14 mouse cellular contexts compared by ENCODE assay signal in the genomic region with DNA sequence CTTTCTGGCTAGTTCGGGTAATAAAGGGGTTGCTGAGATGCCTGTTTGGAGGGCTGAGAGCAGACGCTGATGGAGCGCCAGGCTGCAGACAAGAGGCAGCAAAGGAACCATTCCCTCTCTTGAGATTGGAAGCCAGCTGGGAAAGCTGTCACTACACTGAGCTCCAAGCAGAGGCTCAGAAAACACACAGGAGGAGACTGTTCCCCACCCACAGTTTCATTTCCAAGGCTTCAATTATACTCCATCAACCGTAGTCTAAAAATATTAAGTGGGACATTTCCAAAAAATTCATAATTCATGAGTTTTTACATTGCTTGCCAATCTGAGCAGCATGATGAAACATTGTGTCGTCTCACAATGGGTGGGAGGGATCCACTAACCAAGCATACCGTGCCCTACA. TPM values are rescaled to one million over a fixed set of nuclear protein-coding genes. Genes with fewer than 3 reads are reported as not detected.
A peak's percentile ranks its signal among the peaks of the same experiment; 100 is the strongest.
DNase-seq lines count a peak whose midpoint lies in the region; ATAC-seq and TF ChIP-seq lines count a peak whose summit lies in the region.
"Had no signal": no experiment of that assay in that cellular context is flagged by ENCODE, and none has a peak within 500 bp of the region (broad histone marks: within the 10 kb centered on the region; RNA-seq: fewer than 3 reads in every experiment).

No protein-coding gene starts in this region.

- H3K9ac ChIP-seq in hindbrain, postnatal 0 days (replicated peaks; ENCODE audit: low read length), result no peak overlapping the region
- H3K9ac ChIP-seq in hindbrain, embryonic 14.5 days, result no peak overlapping the region
- no peak overlapping the region for H3K9ac ChIP-seq in forebrain, postnatal 0 days
- H3K9ac ChIP-seq: intestine, embryonic 15.5 days had no signal

- WGBS in hindbrain, postnatal 0 days, result 32% methylated on average over 6 of the region's 6 CpGs
- 50% methylated on average over 6 of the region's 6 CpGs for WGBS in hindbrain, embryonic 14.5 days
- WGBS in forebrain, postnatal 0 days, result 26% methylated on average over 6 of the region's 6 CpGs

- peaks cover 7% of the 10 kb centered on the region; the same call in 1 of the 2 replicates for H3K4me1 ChIP-seq in hindbrain, postnatal 0 days (ENCODE audit: insufficient read depth, low read length)
- peaks cover 19% of the 10 kb centered on the region for H3K4me1 ChIP-seq in hindbrain, embryonic 14.5 days (replicated peaks; ENCODE audit: control insufficient read depth, insufficient read depth, low read length)
- H3K4me1 ChIP-seq in forebrain, postnatal 0 days (ENCODE audit: insufficient read depth), result peaks cover 10% of the 10 kb centered on the region

- no peaks in the 10 kb centered on the region for H3K9me3 ChIP-seq in hindbrain, postnatal 0 days (ENCODE audit: low read length)
- H3K9me3 ChIP-seq in hindbrain, embryonic 14.5 days (ENCODE audit: control insufficient read depth, low read length), result no peaks in the 10 kb centered on the region; the same call in 1 of the 2 replicates
- H3K9me3 ChIP-seq in forebrain, postnatal 0 days (ENCODE audit: low read length), result no peaks in the 10 kb centered on the region
- H3K9me3 ChIP-seq: intestine, embryonic 15.5 days had no signal

- no peaks in the 10 kb centered on the region for H3K27me3 ChIP-seq in hindbrain, postnatal 0 days (ENCODE audit: insufficient read depth, low read length)
- no peaks in the 10 kb centered on the region for H3K27me3 ChIP-seq in hindbrain, embryonic 14.5 days (ENCODE audit: control insufficient read depth, insufficient read depth, low read length)
- no peaks in the 10 kb centered on the region for H3K27me3 ChIP-seq in forebrain, postnatal 0 days (ENCODE audit: insufficient read depth, low read length)
- H3K27me3 ChIP-seq: intestine, embryonic 15.5 days had no signal

- intact Hi-C loops in left cerebral cortex, postnatal 36 days (cut with DNase I), result no loop called here

- no peak for TF ChIP-seq CTCF in hindbrain, postnatal 0 days (IDR thresholded peaks at IDR 0.05; ENCODE audit: low read depth)
- no peak for TF ChIP-seq CTCF in forebrain, postnatal 0 days (IDR thresholded peaks at IDR 0.05; ENCODE audit: low read depth)

- ATAC-seq in hindbrain, postnatal 0 days, result no peak
- ATAC-seq in hindbrain, embryonic 14.5 days (ENCODE audit: low FRiP score), result no peak
- peak; percentile 82 for ATAC-seq in forebrain, postnatal 0 days
- ATAC-seq: activated CD4-positive, CD25-positive, alpha-beta regulatory T cell, adult 4 months; intestine, embryonic 15.5 days had no signal

- no peak overlapping the region for H3K4me3 ChIP-seq in hindbrain, postnatal 0 days (ENCODE audit: low read length)
- no peak overlapping the region for H3K4me3 ChIP-seq in hindbrain, embryonic 14.5 days (replicated peaks; ENCODE audit: low read length)
- H3K4me3 ChIP-seq in forebrain, postnatal 0 days (ENCODE audit: low read depth, low read length), result no peak overlapping the region
- H3K4me3 ChIP-seq: intestine, embryonic 15.5 days had no signal

- no peak overlapping the region for H3K4me2 ChIP-seq in hindbrain, postnatal 0 days (ENCODE audit: low read depth, low read length)
- no peak overlapping the region for H3K4me2 ChIP-seq in hindbrain, embryonic 14.5 days (replicated peaks)
- 0 out of 2 replicates have a peak overlapping the region, but pooled peaks have one; percentile 2 for H3K4me2 ChIP-seq in forebrain, postnatal 0 days (ENCODE audit: low read depth)
- H3K4me2 ChIP-seq: intestine, embryonic 15.5 days had no signal

- no peak overlapping the region for H3K27ac ChIP-seq in hindbrain, postnatal 0 days
- no peak overlapping the region for H3K27ac ChIP-seq in hindbrain, embryonic 14.5 days
- peak overlapping the region; percentile 79 for H3K27ac ChIP-seq in forebrain, postnatal 0 days (ENCODE audit: low read depth, low read length)
- H3K27ac ChIP-seq: intestine, embryonic 15.5 days had no signal

- peak; percentile 15 for DNase-seq in hindbrain, postnatal 0 days (ENCODE audit: low spot score)
- DNase-seq in hindbrain, embryonic 14.5 days (ENCODE audit: low spot score), result no peak
- DNase-seq in forebrain, postnatal 0 days, result peak; percentile 83
- peak; percentile 56 to 58 for DNase-seq in layer of hippocampus, adult 8-10 months (ENCODE audit: low spot score in 2 of 2)
- peak; percentile 31 to 37 for DNase-seq in left cerebral cortex, postnatal 36 days (ENCODE audit: low spot score in 2 of 2)
- DNase-seq in thymus, postnatal 0 days (ENCODE audit: low spot score), result no peak
- DNase-seq in urinary bladder, postnatal 14 days (ENCODE audit: low spot score), result no peak
- no peak for DNase-seq in cerebellum, adult 9-11 months
- DNase-seq: cerebellum, adult 8-10 months; kidney, postnatal 14 days; liver; thymus, postnatal 14 days had no signal

- H3K36me3 ChIP-seq in hindbrain, postnatal 0 days (ENCODE audit: insufficient read depth, low read length), result no peaks in the 10 kb centered on the region
- H3K36me3 ChIP-seq in hindbrain, embryonic 14.5 days (replicated peaks; ENCODE audit: control insufficient read depth, insufficient read depth), result no peaks in the 10 kb centered on the region
- no peaks in the 10 kb centered on the region for H3K36me3 ChIP-seq in forebrain, postnatal 0 days (ENCODE audit: insufficient read depth)
- H3K36me3 ChIP-seq: intestine, embryonic 15.5 days had no signal

RNA-seq across cellular contexts. Expression of gene Crtc3, which starts 2.5 kb away (rescaled TPM):
- 16.2 and 16.9 TPM in 2 replicates for total RNA-seq in hindbrain, postnatal 0 days (2014; rRNA removed)
- polyA plus RNA-seq in hindbrain, postnatal 0 days (2015; fragmentation: Nextera tagmentation; extraction: Ambion mirVana), result 15.1 and 17.2 TPM in 2 replicates
- 14.4 and 16.8 TPM in 2 replicates for polyA plus RNA-seq in hindbrain, embryonic 14.5 days (2014; fragmentation: Nextera tagmentation; extraction: Ambion mirVana)
- total RNA-seq in forebrain, postnatal 0 days (2014; rRNA removed), result 14.8 and 17.8 TPM in 2 replicates
- 10.6 and 14.2 TPM in 2 replicates for polyA plus RNA-seq in forebrain, postnatal 0 days (2015; fragmentation: Nextera tagmentation; extraction: Ambion mirVana)
- total RNA-seq in layer of hippocampus, adult 8-10 months (2022), result 10 to 100 TPM; 20.5 to 24.6 (median 21.8) TPM
- 10 to 100 TPM; 12.1 to 15.7 TPM for total RNA-seq in left cerebral cortex, postnatal 36 days (2021)
- polyA plus RNA-seq in thymus, postnatal 0 days (2015; fragmentation: Nextera tagmentation; extraction: Ambion mirVana), result 18.8 and 19.0 TPM in 2 replicates

Comparison
In these comparisons a context has a peak if more than half of its experiments do, and no peak if none do; other contexts are left out.
1. DNase-seq: peak in hindbrain, postnatal 0 days (single experiment), forebrain, postnatal 0 days (single experiment), layer of hippocampus, adult 8-10 months (2 of 2) and left cerebral cortex, postnatal 36 days (2 of 2); none in hindbrain, embryonic 14.5 days (single experiment), thymus, postnatal 0 days (single experiment), urinary bladder, postnatal 14 days (single experiment) and cerebellum, adult 9-11 months (single experiment).